Mouse (Mus musculus) cortical plate, adult 2 months (tissue): Measurements from ENCODE around the gene Lat.

Experiments
- CTCF ChIP-seq: fragments of 200-500 bp; IDR thresholded peaks from 2 replicates; pipeline ENCODE4 v1.5.1; 2011; ENCODE audit warnings: mild to moderate bottlenecking, control low read depth, low read length; ENCODE audit not compliant: insufficient read depth; ENCODE audit errors: extremely low read depth
- POLR2A ChIP-seq: fragments of 200-500 bp; IDR thresholded peaks from 2 replicates; pipeline ENCODE4 v1.6.1; 2011; ENCODE audit warnings: mild to moderate bottlenecking, low read length, control low read depth; ENCODE audit not compliant: insufficient read depth; ENCODE audit errors: extremely low read depth

DNA sequence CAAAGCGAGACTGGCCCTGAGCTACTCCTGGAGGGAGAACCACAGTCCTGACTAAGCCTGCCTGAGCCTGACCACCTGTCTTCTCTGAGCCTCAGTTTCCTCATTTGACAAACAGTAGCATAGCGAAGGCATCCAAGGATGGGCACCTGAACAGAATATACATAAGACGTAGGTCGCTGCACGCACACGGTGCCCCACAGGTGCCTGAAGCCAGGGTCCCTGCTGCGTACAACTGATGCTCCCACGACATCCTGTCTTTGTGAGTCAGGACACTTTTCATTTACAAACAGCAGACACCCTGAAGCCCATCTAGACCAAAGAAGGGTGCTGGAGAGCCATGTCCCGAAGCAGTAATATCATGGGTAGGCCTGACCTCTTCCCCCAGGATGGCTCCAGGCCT is 11.0 kb downstream of the Lat start:
- TF ChIP-seq CTCF: no peak
- no peak for TF ChIP-seq POLR2A
